Mouse (Mus musculus) frontal cortex, adult 2 months (tissue): Measurements from ENCODE around the gene Gm10382. TPM values are rescaled to one million over a fixed set of nuclear protein-coding genes. Genes with fewer than 3 reads are reported as not detected.

ENCODE experiments used
- DNase-seq, 2 experiments: peaks; one replicate each; pipeline ENCODE4 v3.0.0; 2022; ENCODE audit warnings: low spot score in 1 of 2; ENCODE audit errors: extremely low spot score in 1 of 2
- polyA plus RNA-seq: library from polyadenylated mRNA; depleted of rRNA; stranded (reverse); fragments of >200 nt; gene quantifications from 2 replicates; pipeline ENCODE4 v1.2.3, GENCODE M21; 2012; rRNA removed

Gene Gm10382
- polyA plus RNA-seq: 0.22 and 0.40 TPM in 2 replicates

GRCm38 (mm10) chr5:125389131-125389578 lies at the start of gene Gm10382:
Gm10382 (plus strand) TSS chr5:125389322.
- peak in 1 of 2 experiments; percentile 78 for DNase-seq

GRCm38 (mm10) chr5:125339851-125340531 lies 49.1 kb upstream of the Gm10382 start:
- DNase-seq: peak; percentile 22 to 62

GRCm38 (mm10) chr5:125340547-125341262 lies 48.4 kb upstream of the Gm10382 start, which contains the start of gene Scarb1:
Scarb1 (minus strand) TSS chr5:125341094.
- peak; percentile 56 to 87 for DNase-seq

GRCm38 (mm10) chr5:125341459-125342090 lies 47.5 kb upstream of the Gm10382 start:
- DNase-seq: no peak

GRCm38 (mm10) chr5:125344296-125344695 lies 44.8 kb upstream of the Gm10382 start:
- no peak for DNase-seq

- no peak for DNase-seq
Observed at GRCm38 (mm10) chr5:125348067-125348466, 41.1 kb upstream of the Gm10382 start.

- DNase-seq: peak in 1 of 2 experiments; percentile 49
Observed at GRCm38 (mm10) chr5:125348487-125348886, 40.6 kb upstream of the Gm10382 start.

- DNase-seq: no peak
Observed at GRCm38 (mm10) chr5:125349391-125349790, 39.7 kb upstream of the Gm10382 start.

GRCm38 (mm10) chr5:125351057-125351456 lies 38.1 kb upstream of the Gm10382 start:
- no peak for DNase-seq

- no peak for DNase-seq
Observed at GRCm38 (mm10) chr5:125351939-125352338, 37.2 kb upstream of the Gm10382 start.

- no peak for DNase-seq
Observed at GRCm38 (mm10) chr5:125352781-125353294, 36.3 kb upstream of the Gm10382 start.

GRCm38 (mm10) chr5:125354885-125355492 lies 34.1 kb upstream of the Gm10382 start:
- DNase-seq: no peak

GRCm38 (mm10) chr5:125355650-125356049 lies 33.5 kb upstream of the Gm10382 start:
- no peak for DNase-seq

GRCm38 (mm10) chr5:125357543-125358269 lies 31.4 kb upstream of the Gm10382 start:
- DNase-seq: no peak

GRCm38 (mm10) chr5:125358270-125358608 lies 30.9 kb upstream of the Gm10382 start:
- DNase-seq: no peak

GRCm38 (mm10) chr5:125360566-125360965 lies 28.6 kb upstream of the Gm10382 start:
- DNase-seq: no peak

GRCm38 (mm10) chr5:125360981-125361510 lies 28.1 kb upstream of the Gm10382 start:
- no peak for DNase-seq

GRCm38 (mm10) chr5:125363894-125364293 lies 25.2 kb upstream of the Gm10382 start:
- DNase-seq: no peak

- no peak for DNase-seq
Observed at GRCm38 (mm10) chr5:125364851-125365429, 24.2 kb upstream of the Gm10382 start.
